Mouse (Mus musculus): Measurements from ENCODE around the gene Bmpr2. TPM values are rescaled to one million over a fixed set of nuclear protein-coding genes. Genes with fewer than 3 reads are reported as not detected.
A peak's percentile ranks its signal among the peaks of the same experiment; 100 is the strongest.

Bmpr2 gene
- polyA plus RNA-seq (2011; ENCODE audit: insufficient read depth, insufficient read length, low replicate concordance, missing spikeins): 1.1 and 5.1 TPM in 2 replicates

DNA sequence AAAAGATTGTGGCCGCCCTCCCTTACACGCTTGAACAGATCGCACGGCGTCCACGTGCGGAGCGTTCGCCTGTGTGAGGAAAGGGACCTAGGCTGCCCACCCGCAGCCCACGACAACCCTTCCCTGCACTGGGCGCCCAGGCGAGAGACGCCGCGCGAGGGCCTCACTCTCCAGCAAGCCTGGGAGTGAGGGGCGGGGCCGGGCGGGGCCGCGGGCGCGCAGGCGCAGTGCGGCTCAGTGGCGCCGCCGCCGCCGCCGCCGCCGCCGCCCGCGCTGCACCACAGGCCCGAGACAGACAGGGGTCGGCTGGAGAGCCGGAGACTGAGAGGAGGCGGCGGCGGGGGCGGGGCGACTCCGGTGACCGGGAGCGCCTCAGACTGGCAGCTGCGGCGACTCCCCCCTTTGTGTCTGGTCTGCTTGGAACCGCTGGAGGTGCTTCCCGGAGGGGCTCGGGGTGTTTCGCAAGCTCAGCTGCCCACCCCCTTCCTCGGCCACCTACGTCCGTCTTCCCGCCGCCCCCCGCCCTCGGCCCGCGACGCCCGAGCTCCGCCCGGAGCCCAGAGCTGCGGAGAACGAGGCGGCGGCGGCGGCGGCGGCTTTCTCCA is at the start of gene Bmpr2:
Bmpr2 (plus strand) TSS at position 237 of the 605 bp plus-strand sequence.
- peak within 1 kb of the TSS; percentile 93 for H3K4me3 ChIP-seq (replicated peaks; ENCODE audit: control insufficient read depth, low read depth, low read length)
- no peaks in the 10 kb centered on the region for H3K4me1 ChIP-seq (ENCODE audit: control insufficient read depth, insufficient read depth, low read length)
- H3K27ac ChIP-seq (ENCODE audit: control insufficient read depth, insufficient read depth, low read depth, low read length, poor library complexity): peak within 1 kb of the TSS; percentile 79
- WGBS: under 1% methylated on average over 69 of the region's 75 CpGs
- TF ChIP-seq CTCF (IDR thresholded peaks at IDR 0.05; ENCODE audit: control insufficient read depth, insufficient read depth, low read length) (no peak), POLR2A (IDR thresholded peaks at IDR 0.05; ENCODE audit: borderline replicate concordance, control insufficient read depth, low read depth, low read length) (peak; percentile 57; the same call in 1 of the 2 replicates)

GRCm38 (mm10) chr1:59719900-59720299 is 43.3 kb upstream of the Bmpr2 start:
- no peak for TF ChIP-seq CTCF (IDR thresholded peaks at IDR 0.05; ENCODE audit: control insufficient read depth, insufficient read depth, low read length)
- TF ChIP-seq POLR2A (IDR thresholded peaks at IDR 0.05; ENCODE audit: borderline replicate concordance, control insufficient read depth, low read depth, low read length): no peak
- H3K4me1 ChIP-seq (ENCODE audit: control insufficient read depth, insufficient read depth, low read length): no peaks in the 10 kb centered on the region
- 20% methylated on average over 4 of the region's 4 CpGs for WGBS
- no peak overlapping the region for H3K4me3 ChIP-seq (replicated peaks; ENCODE audit: control insufficient read depth, low read depth, low read length)
- no peak overlapping the region for H3K27ac ChIP-seq (ENCODE audit: control insufficient read depth, insufficient read depth, low read depth, low read length, poor library complexity)

GRCm38 (mm10) chr1:59725661-59726060 is 37.5 kb upstream of the Bmpr2 start:
- WGBS: 59% methylated on average over 4 of the region's 4 CpGs
- Histone ChIP-seq H3K27ac (ENCODE audit: control insufficient read depth, insufficient read depth, low read depth, low read length, poor library complexity) (no peak overlapping the region), H3K4me3 (replicated peaks; ENCODE audit: control insufficient read depth, low read depth, low read length) (no peak overlapping the region), H3K4me1 (ENCODE audit: control insufficient read depth, insufficient read depth, low read length) (no peaks in the 10 kb centered on the region)
- TF ChIP-seq CTCF (IDR thresholded peaks at IDR 0.05; ENCODE audit: control insufficient read depth, insufficient read depth, low read length): no peak
- TF ChIP-seq POLR2A (IDR thresholded peaks at IDR 0.05; ENCODE audit: borderline replicate concordance, control insufficient read depth, low read depth, low read length): no peak

GRCm38 (mm10) chr1:59730106-59730505 is 33.1 kb upstream of the Bmpr2 start:
- no peaks in the 10 kb centered on the region for H3K4me1 ChIP-seq (ENCODE audit: control insufficient read depth, insufficient read depth, low read length)
- no peak overlapping the region for H3K27ac ChIP-seq (ENCODE audit: control insufficient read depth, insufficient read depth, low read depth, low read length, poor library complexity)
- no peak overlapping the region for H3K4me3 ChIP-seq (replicated peaks; ENCODE audit: control insufficient read depth, low read depth, low read length)
- TF ChIP-seq CTCF (IDR thresholded peaks at IDR 0.05; ENCODE audit: control insufficient read depth, insufficient read depth, low read length): no peak
- no peak for TF ChIP-seq POLR2A (IDR thresholded peaks at IDR 0.05; ENCODE audit: borderline replicate concordance, control insufficient read depth, low read depth, low read length)
- WGBS: 86% methylated on average over 8 of the region's 8 CpGs

DNA sequence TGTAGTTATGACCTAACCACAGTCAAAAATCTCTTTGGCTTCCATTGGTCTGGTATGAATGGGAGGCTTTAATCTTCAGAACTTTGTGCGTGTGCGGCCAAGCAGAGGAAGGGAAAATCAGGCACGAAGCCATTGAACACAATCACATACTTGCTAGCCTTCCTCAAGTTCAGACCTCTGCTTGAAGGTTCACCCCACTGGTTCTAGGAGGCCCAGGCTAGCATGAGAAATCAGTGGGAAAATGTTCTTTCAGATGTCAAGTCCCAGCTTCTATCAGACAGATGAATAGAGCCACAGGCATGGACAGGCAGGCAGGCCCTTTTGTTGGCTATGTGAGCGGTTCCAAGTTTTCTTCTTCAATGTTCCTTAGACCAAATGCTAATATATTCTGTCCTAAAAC is 32.5 kb upstream of the Bmpr2 start:
- no peak for TF ChIP-seq CTCF (IDR thresholded peaks at IDR 0.05; ENCODE audit: control insufficient read depth, insufficient read depth, low read length)
- TF ChIP-seq POLR2A (IDR thresholded peaks at IDR 0.05; ENCODE audit: borderline replicate concordance, control insufficient read depth, low read depth, low read length): no peak
- no peak overlapping the region for H3K4me3 ChIP-seq (replicated peaks; ENCODE audit: control insufficient read depth, low read depth, low read length)
- 88% methylated on average over 4 of the region's 4 CpGs for WGBS

DNA sequence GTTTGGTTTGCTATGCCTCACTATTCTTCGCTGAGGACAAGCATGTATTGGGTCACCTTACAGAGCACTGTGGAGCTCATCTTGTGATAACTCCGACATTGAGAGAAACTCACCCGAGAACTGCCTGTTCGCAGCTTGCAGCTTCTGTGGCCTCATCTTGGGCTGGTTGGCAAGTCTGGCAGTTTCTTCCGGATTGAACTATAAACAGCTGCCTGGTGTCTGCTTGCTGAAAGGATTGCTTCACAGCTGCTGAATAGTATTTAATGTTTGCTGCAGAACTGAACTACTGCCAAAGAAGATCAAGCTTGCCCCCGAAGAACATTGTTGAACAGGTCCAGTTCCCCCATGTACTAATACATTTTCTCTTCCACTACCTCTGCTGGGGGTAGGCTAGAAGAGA is 29.1 kb upstream of the Bmpr2 start:
- Histone ChIP-seq H3K4me1 (ENCODE audit: control insufficient read depth, insufficient read depth, low read length) (no peaks in the 10 kb centered on the region), H3K4me3 (replicated peaks; ENCODE audit: control insufficient read depth, low read depth, low read length) (no peak overlapping the region), H3K27ac (ENCODE audit: control insufficient read depth, insufficient read depth, low read depth, low read length, poor library complexity) (no peak overlapping the region)
- WGBS: 67% methylated on average over 6 of the region's 6 CpGs
- TF ChIP-seq POLR2A (IDR thresholded peaks at IDR 0.05; ENCODE audit: borderline replicate concordance, control insufficient read depth, low read depth, low read length) (no peak), CTCF (IDR thresholded peaks at IDR 0.05; ENCODE audit: control insufficient read depth, insufficient read depth, low read length) (no peak)

More for the DNA sequence above, 32.5 kb upstream of the Bmpr2 start:
- no peaks in the 10 kb centered on the region for H3K4me1 ChIP-seq (ENCODE audit: control insufficient read depth, insufficient read depth, low read length)
- no peak overlapping the region for H3K27ac ChIP-seq (ENCODE audit: control insufficient read depth, insufficient read depth, low read depth, low read length, poor library complexity)

GRCm38 (mm10) chr1:59738768-59739414 is 24.3 kb upstream of the Bmpr2 start:
- H3K4me3 ChIP-seq (replicated peaks; ENCODE audit: control insufficient read depth, low read depth, low read length): no peak overlapping the region
- no peaks in the 10 kb centered on the region for H3K4me1 ChIP-seq (ENCODE audit: control insufficient read depth, insufficient read depth, low read length)
- H3K27ac ChIP-seq (ENCODE audit: control insufficient read depth, insufficient read depth, low read depth, low read length, poor library complexity): no peak overlapping the region
- 64% methylated on average over 6 of the region's 6 CpGs for WGBS
- no peak for TF ChIP-seq POLR2A (IDR thresholded peaks at IDR 0.05; ENCODE audit: borderline replicate concordance, control insufficient read depth, low read depth, low read length)
- no peak for TF ChIP-seq CTCF (IDR thresholded peaks at IDR 0.05; ENCODE audit: control insufficient read depth, insufficient read depth, low read length)

DNA sequence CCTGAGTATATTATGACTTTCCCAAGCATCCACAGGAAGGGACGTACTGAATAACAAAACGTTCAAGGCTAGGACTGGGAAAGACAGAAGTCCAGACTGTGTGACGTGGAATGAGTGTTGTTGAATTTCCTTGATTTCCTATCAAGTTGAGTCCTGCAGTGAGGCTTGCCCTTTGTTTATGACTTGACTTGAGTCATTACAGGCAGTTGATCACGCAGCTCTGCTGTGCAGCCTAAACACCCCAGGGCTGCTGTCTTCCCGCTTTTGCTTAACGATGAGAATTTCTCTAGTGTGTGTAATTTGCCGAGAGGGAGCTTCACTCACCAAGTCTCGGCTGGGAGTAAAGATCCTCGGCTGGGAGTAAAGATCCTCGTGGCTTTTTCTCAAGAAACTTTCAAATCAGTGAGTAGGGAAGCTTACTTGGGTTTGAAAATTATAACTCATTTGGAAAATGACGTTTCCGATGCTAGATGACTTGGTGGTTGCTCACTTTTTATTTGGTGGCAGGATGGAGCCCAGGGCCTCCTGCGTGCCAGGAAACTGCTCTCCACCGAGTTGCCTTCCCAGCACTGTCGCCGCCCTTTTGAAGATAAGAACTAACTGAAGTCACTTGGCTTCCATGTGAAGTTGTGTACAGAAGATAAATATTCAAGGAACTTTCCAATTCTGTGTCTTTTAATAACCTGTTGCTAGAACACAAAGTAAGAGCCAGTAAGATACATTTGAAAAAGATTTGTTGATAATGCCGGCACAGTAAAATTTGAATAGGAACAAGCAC is 23.4 kb upstream of the Bmpr2 start:
- no peaks in the 10 kb centered on the region for H3K4me1 ChIP-seq (ENCODE audit: control insufficient read depth, insufficient read depth, low read length)
- WGBS: 70% methylated on average over 17 of the region's 17 CpGs
- no peak overlapping the region for H3K4me3 ChIP-seq (replicated peaks; ENCODE audit: control insufficient read depth, low read depth, low read length)
- H3K27ac ChIP-seq (ENCODE audit: control insufficient read depth, insufficient read depth, low read depth, low read length, poor library complexity): no peak overlapping the region
- TF ChIP-seq CTCF (IDR thresholded peaks at IDR 0.05; ENCODE audit: control insufficient read depth, insufficient read depth, low read length) (no peak), POLR2A (IDR thresholded peaks at IDR 0.05; ENCODE audit: borderline replicate concordance, control insufficient read depth, low read depth, low read length) (no peak)
